Mouse (Mus musculus) thymus, postnatal 0 days (tissue): ENCODE measurements around the gene Tmtc4. TPM values are rescaled to one million over a fixed set of nuclear protein-coding genes. Genes with fewer than 3 reads are reported as not detected.
A peak's percentile ranks its signal among the peaks of the same experiment; 100 is the strongest.

Experiments used
- DNase-seq: peaks from one replicate; pipeline ENCODE4 v3.0.0-alpha.2; 2015; ENCODE audit warnings: low spot score
- polyA plus RNA-seq: library from polyadenylated mRNA; unstranded; fragments of >200 nt; fragmentation: Nextera tagmentation; extraction: Ambion mirVana; gene quantifications from 2 replicates; pipeline ENCODE4 v1.2.1, GENCODE M21; 2015

Gene Tmtc4
- polyA plus RNA-seq, 1 experiment from 2014 or later, result 5.9 TPM

GRCm38 (mm10) chr14:122902884-122903283 is 81.0 kb downstream of the Tmtc4 start:
- no peak for DNase-seq

- peak; percentile 7 for DNase-seq
These were observed 81.7 kb downstream of the Tmtc4 start for GRCm38 (mm10) chr14:122902136-122902535.

- DNase-seq, result no peak
These were observed 82.1 kb downstream of the Tmtc4 start for GRCm38 (mm10) chr14:122901715-122902114.

GRCm38 (mm10) chr14:122901177-122901576 is 82.7 kb downstream of the Tmtc4 start:
- no peak for DNase-seq

- DNase-seq, result no peak
These were observed 83.2 kb downstream of the Tmtc4 start for GRCm38 (mm10) chr14:122900679-122901078.

- DNase-seq, result no peak
These were observed 85.3 kb downstream of the Tmtc4 start for GRCm38 (mm10) chr14:122898550-122898949.

- DNase-seq, result no peak
These were observed 87.7 kb downstream of the Tmtc4 start for GRCm38 (mm10) chr14:122896106-122896505.

- no peak for DNase-seq
These were observed 92.3 kb downstream of the Tmtc4 start for GRCm38 (mm10) chr14:122891470-122891968.

DNA sequence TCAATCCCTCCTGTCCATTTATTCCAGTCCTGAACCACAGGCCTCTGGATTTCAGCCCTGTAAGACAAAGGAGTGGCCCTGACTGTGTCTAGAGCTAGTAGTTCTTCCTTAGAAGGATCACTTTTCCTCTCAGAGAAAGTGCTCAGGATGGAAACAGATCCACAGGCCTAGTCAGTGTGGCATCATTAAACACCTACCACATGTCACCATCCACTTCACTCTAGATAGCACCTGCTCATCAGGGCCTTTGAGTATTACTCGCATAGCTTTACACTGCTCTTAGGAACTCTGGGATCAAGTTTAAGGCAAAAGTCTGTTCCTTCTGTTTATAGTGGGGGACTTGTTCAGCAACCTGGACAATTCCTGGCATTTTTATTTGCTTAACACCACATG is 95.4 kb downstream of the Tmtc4 start:
- no peak for DNase-seq

GRCm38 (mm10) chr14:122887702-122888479 is 95.9 kb downstream of the Tmtc4 start:
- DNase-seq, result no peak

DNA sequence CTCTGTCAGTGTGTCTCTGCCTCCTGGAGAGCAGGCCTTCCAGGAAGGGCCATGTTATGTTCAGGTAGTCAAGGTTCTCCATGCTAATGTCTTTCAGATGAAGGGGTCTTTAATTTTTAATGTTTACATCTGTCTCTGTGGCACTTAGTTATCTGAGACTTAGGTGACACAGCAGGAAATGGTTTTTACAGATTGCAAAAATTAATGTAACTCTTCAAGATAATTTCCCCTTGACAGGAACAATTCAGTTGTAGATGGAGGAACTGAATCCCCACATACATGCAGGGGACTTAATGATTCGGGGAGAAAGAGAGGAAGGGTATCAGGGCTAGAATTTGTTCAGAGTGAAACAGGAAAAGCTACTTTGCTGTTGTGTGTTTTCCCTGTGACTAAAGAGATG is 96.6 kb downstream of the Tmtc4 start:
- no peak for DNase-seq

GRCm38 (mm10) chr14:122885893-122886292 is 97.9 kb downstream of the Tmtc4 start:
- DNase-seq, result no peak

GRCm38 (mm10) chr14:122883821-122884584 is 99.8 kb downstream of the Tmtc4 start:
- no peak for DNase-seq

DNA sequence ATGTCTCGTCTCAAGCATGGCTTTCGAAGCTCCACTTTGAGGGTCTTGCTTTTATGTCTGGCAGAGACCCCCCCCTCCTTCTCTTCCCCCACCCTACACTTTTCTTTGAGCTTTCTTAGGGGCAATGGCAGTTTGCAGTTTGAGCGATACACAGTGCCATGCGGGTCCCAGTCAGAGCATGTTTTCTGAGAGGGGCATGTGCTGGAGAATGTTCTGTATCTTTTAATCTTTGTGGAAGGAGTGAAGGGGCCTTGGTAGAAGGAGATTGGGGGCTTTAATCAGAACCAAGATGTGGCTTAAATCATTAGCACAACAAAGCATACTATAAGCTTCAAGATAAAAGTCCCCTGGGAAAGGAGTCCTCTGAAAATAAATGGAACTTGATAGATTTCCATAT is 100.4 kb downstream of the Tmtc4 start:
- no peak for DNase-seq

DNA sequence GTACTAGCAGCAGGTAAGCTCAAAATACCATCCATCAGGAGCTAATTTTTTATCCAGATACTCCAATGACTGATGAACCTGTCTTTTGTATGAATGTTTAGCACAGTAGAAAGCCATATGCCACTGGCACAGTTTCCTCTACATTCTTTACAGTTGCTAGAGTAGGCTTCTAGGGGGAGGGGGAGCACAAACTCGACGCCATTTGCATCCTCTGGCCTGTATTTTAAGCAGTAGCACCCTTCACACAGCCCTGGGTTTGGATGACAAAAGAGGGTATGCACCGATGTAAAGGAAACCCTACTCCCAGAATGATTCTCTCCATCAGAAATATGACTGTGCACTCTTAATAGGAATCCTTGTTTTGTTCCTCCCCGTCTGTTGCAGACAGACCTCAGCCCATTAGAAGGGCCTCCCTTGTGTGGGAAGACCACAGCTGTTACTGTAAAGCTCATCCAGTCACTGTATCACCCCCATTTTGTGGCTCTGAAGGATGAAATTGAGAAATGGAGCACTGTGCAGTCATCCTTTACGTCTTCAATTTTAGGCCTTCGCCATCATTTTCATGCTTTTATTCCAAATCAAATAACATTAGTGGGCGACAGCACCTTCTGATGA is 100.9 kb downstream of the Tmtc4 start:
- no peak for DNase-seq

DNA sequence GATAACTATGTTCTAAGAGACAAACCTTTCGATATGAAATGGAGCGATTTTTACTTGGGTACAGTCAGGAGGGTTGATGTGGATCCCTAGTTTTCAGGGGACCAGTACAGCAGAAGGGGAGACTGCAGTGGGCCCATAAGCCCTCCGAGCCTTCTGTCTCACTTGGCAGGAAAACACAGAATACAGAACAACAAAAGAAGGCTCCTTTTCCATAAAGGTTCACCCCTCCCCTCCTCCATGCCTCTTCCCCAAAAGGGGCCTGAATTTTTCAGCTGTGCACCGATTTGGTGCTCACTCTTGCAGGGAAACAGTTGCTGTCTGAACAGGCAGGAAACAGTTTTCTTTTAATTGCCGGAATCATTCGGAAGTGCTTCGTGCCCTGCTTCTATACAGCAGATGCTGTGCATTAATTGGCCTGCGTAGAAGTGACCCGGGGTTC is 101.6 kb downstream of the Tmtc4 start:
- no peak for DNase-seq

- no peak for DNase-seq
These were observed 102.1 kb downstream of the Tmtc4 start for GRCm38 (mm10) chr14:122881699-122882098.

DNA sequence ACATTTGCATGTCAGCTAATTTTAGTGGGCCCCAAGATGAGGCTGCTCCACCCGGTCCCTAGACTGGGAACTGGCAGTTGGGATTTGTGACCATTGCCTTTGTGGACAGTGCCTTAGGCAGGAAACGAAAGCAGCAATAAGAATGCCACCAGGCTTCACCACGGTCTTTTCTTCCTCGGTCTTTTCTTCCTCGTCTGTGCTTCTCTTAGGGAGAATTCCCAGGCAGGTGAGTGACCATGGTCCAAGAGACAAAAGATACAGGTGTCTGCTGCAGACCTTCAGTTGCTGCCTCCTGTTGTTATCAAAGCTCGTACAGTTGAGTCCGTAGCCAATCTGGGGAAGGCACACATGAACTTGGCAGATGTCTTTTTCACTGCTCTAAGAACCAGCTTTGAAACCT is 103.5 kb downstream of the Tmtc4 start:
- DNase-seq, result no peak

DNA sequence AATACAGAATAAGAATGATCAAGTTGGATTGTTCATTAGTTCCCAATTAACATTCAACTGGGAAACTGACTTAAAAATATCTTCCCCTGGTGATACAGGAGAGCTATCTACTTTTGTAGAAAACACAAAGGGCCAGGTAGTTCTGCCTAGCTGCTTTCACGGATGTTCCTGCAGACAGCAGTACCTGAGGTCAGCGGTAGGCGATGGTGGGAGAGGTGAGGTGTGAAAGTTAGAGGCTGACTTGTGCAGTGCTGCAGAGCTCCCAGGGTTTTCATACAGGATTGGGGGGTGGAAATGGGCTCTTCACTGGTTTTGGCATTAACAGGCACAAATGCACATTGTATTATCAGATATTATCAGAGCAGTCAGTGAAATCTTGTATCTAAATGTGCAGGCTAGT is 106.0 kb downstream of the Tmtc4 start:
- no peak for DNase-seq

- DNase-seq, result no peak
These were observed 107.1 kb downstream of the Tmtc4 start for GRCm38 (mm10) chr14:122876723-122877122.

DNA sequence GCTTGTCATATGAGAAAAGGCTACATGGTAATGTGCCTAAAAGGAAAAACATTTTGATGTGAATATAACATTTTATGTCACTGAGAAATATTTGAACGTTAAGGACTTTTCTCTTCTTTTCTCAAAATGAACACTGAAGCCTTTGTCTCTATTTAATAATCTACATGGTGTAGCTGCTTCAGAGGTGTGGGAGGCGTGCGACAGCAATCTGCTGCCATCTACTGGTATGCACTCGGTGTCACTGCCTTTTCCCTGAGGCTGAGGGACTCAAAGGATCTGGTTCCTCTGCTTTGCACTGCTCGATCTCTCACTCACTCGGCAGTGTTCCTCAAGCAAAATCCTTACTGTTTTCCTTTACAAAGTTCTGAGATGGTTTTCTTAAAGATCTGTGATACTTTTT is 107.7 kb downstream of the Tmtc4 start:
- peak; percentile 72 for DNase-seq

DNA sequence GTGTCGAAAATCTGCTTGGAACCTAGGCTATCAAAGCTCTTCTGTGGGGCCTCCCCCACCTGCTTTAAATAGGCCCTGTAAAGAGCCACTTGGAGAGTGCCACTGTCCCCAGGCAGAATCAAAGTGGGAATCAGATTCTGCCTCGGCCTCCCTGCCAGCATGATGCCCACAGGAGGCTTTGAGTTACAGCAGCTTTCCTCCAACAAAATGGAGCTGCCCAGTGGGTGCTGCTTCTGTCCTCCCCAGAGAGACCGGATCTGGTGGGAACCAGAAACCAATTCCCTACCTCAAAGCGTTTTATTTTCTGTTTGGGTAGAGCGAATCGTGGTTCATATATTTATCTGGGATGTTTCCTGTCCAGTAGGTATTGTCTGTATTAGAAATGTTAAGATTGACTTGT is 108.2 kb downstream of the Tmtc4 start:
- DNase-seq, result no peak
